Mouse (Mus musculus) c-Kit-positive CD71-positive TER-119-negative erythroid progenitor cells, embryonic 14.5 days (primary cell): ENCODE measurements at regions not wholly inside any gene's neighbourhood (a gene's known extent, or its start where the extent isn't known, plus 50 kb on each side); places are given as distances from the start of the nearest gene placed in this dataset.

Experiments used
- DNase-seq: peaks from one replicate; pipeline ENCODE4 v3.0.0-alpha.2; 2013; ENCODE audit warnings: low read depth

DNA sequence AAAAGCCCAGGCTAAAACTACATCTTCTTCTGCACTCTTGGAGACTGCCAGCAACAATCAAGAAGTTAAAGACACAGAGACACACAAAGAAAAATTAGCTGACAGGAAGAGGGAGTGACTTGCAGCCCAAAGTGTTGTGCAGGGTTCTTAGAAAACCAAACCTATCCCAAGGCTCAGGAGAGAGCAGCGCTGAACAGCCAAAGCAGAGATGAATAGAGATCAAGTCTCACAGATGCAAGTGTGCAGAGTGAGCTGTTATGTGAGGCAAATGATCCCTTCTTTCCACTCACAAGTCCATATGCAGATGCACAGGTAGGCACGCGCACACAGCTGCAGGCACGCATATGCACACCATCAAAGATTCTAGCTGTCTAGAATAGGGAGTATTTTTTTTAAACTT, 318.0 kb upstream of the Npvf start:
- no peak for DNase-seq

DNA sequence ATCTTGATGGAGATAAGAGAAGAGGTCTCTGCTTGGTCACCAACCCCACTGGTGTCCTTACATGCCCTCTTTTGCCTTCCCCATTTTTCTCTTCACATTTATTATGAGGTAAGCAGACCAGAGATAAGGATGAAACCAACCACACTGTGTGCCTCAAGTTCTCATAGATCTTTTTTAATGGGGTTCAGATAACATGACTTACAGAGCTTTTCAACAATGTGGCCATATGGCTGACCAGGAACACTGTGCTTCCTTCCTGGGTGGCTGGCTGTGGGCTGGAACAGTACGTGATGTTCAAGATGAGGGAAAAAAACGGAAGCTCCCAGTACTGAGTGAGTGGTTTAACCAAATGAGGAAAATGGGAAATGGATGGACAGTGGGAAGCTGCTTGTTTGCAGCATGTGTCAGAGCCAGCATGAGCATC, 319.0 kb upstream of the Npvf start:
- DNase-seq: no peak

GRCm38 (mm10) chr6:50973815-50974214, 319.6 kb upstream of the Npvf start:
- no peak for DNase-seq

DNA sequence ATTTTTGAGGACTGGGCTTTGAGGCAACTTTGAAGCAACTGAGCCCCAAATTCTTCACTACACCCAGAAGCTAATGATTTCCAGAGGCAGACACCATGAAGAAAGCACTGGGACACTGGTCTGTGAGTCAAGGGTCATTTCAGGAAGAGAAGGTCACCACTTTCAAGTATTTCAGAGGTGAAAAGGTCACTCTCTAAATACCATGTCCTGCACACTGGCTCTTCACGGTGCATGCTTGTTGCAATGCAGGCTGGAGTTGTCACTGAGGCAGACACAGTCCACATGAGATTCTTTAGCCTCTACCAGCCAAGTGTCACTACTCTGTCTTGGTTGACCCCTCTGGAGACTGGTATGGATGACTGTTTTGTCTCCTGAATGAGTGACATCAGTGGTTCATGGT, 320.7 kb upstream of the Npvf start:
- no peak for DNase-seq

GRCm38 (mm10) chr6:50976973-50977372, 322.7 kb upstream of the Npvf start:
- no peak for DNase-seq

DNA sequence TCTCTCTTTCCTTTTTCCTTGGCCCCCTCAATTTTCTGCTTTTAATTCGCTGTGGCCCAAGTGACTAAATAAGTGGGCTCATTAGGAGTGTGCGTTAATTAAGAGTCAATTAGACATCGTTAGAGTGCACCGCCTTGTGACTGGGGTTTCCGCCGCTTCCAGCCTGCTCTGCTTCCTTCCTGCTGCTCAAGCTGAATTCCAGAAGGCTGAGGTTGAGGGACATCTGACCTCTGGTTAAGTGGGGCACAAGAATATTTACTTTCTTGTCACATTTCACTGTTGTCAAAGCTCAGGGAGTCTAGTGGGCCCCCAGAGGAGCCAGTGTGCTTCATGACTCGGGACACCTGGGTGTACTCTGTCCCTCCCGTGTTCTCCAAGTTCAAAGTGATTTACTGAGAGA, 323.1 kb upstream of the Npvf start:
- no peak for DNase-seq

- DNase-seq: no peak
These were observed 323.8 kb upstream of the Npvf start for GRCm38 (mm10) chr6:50978016-50978415.

- no peak for DNase-seq
These were observed 324.3 kb upstream of the Npvf start for GRCm38 (mm10) chr6:50978571-50978970.

GRCm38 (mm10) chr6:50979764-50980163, 325.5 kb upstream of the Npvf start:
- DNase-seq: no peak

GRCm38 (mm10) chr6:50980311-50980710, 326.1 kb upstream of the Npvf start:
- DNase-seq: no peak

DNA sequence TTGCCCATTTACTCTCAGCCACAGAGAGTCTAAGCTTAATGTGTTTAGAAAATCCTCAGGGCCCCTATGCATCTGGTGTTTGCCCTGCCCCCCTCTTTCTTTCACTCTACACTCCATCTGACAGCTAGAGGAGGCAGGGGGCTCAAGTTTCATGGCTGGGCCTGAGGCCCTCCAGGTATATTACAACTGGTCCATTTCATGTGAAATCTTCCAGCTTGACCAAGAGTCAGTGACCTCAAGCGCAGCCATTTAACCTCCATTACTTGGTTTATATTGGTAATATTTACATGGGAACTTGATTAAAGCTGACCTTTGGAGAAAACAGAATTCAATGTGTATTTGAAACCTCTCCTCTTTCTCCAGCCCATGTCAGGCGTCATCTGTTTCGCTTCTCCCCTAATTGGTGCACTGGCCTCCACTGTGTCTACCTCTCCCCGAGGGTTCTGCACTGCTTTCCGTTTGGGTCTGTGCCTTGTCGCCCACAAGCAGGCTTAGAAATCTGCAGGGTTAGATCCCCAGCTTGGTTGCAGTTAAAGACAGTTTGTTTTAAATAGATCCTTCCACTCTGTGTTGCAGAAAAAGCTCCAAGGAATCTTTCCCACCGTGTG, 327.6 kb upstream of the Npvf start:
- no peak for DNase-seq

GRCm38 (mm10) chr6:50982856-50983255, 328.6 kb upstream of the Npvf start:
- DNase-seq: no peak

DNA sequence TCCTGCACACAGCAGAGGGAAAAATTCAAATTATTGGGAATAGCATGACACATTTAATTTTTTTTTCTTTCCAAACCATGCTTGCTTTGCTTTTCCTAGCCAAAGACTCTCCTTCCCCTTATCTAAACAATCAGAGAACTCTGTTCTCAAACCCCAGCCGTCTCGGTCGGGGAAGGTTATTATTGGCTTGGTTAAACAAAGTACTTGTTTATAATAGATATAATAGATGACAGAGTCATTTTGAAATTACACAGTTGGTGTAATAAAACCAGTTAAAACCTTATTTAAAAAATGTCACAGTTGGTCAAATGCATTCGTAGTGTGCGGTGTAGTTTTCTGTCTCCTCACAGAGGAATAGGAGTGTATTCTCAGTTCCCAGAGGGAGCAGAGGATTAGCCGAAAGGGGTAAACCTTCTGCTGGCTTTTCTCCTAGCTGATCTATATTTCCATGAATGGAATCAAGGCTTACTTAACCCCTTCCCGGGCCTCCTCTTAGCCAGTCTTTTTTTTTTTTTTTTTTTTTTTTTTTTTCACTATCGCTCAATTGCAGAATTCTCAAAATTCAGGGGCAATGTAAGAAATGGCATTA, 329.4 kb upstream of the Npvf start:
- DNase-seq: no peak

DNA sequence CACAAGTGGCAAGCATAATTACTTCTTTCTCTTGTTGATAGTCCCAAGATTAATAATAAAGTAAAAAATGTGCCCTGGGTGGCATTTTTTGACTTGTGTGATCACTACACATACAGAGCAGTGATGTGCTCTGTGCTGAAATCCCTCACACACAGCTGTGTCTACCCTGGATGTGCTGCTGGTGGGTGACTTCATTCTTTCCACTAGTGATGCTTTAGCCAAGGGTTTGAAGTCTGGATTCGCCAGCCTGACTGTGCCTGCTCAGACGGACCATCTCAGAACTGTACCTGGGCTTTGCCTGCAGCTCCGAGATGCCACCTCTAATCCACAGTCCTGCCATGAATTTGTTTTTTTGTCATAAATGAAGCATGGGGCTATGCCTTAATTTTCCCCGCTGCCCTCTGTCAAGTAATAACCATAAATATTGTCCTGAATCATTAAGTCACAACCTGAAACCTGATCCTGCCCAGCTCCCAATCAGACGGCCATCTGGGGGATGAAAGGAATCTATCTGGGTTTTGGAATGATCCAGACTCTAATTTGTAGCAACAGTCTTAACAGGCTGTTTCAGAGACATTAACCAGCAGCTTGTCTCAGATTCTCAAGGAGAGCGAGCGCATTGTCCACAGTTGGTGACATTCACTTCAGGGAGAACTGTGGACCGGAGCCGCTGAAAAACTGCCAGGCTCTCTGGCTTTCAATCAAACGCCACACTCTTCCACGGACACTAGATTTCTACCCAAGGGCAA, 330.1 kb upstream of the Npvf start:
- no peak for DNase-seq

GRCm38 (mm10) chr6:50986270-50986924, 332.2 kb upstream of the Npvf start:
- DNase-seq: no peak

DNA sequence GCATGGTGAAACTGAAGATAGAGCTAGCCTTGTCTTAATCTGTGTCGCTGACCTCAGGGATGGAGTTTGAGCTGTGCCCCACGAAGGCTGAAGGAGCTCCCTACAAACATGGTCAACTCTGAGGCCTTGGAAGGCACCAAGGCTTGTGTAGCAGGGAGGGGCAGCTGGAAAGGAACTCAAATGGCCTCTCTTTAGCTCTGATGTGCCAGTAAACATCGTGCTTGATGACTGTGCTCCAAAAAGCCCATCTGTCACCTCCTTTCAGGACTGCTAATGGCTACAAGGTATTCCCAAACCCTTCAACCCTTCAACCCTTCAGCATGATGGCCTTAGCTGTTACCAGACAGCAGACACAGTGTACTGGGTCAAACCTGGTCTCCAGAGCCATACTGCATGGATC, 334.3 kb upstream of the Npvf start:
- no peak for DNase-seq

GRCm38 (mm10) chr6:50991528-50992125, 337.4 kb upstream of the Npvf start:
- no peak for DNase-seq

DNA sequence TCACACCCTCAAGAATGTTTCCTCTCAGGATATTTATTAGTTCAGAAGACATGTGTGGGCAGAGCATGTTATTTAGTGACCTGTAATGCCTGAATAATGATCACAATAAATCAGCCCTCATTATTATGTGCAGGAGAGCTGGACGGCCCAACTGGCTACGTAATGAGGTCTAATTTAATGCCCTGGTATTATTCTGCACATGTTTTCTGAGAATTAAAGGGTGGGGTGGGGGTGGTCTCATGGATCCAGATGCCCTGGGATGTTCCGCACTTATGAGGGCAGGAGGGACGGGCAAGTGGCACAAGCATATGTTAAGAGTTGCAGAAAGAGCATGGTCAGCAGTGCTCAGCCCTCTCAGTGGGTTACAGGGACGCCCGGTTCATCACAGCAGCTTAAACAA, 339.7 kb upstream of the Npvf start:
- DNase-seq: no peak

DNA sequence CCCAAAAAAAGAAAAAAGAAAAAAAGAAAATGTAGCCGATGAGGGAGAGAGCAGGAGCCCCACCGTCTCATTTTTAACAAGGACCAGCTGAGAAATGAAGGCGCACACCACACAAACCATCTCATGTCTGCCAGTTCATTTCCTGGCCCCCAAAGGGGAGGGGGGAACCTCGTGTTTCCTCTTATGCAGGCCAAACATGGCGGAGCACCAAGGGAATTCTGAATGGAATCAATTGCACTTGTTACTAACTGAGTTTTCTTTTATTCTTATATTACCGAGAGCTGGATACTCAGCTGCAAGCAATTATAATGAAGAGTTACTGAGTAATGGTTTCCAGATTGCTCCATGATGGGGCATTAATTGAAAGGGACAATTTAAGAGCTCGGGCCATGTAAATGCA, 348.5 kb upstream of the Npvf start:
- no peak for DNase-seq

DNA sequence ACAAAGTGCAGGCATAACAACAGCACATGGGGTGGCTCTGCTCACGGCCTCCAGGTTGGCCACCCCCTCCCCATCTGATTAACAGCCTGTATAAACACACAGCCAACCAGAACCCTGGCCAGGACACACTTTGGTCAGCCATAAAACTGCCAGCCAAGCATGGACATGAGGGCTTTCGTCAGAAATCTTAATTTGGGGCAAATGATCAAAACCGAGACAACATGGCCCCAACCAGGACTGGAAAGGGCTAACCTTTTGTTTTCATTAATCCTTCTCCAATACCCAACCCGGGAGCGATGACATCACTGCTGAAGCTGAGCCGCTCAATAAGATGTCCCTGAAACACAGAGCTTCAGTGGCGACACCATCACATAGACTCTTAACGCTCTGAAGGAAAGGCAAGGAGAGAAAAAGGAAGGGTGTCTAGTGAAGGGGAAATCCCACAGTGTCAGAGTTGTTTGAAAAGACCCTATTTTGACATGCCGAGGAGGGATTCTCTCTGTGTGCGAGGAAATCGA, 351.9 kb upstream of the Npvf start:
- DNase-seq: no peak

DNA sequence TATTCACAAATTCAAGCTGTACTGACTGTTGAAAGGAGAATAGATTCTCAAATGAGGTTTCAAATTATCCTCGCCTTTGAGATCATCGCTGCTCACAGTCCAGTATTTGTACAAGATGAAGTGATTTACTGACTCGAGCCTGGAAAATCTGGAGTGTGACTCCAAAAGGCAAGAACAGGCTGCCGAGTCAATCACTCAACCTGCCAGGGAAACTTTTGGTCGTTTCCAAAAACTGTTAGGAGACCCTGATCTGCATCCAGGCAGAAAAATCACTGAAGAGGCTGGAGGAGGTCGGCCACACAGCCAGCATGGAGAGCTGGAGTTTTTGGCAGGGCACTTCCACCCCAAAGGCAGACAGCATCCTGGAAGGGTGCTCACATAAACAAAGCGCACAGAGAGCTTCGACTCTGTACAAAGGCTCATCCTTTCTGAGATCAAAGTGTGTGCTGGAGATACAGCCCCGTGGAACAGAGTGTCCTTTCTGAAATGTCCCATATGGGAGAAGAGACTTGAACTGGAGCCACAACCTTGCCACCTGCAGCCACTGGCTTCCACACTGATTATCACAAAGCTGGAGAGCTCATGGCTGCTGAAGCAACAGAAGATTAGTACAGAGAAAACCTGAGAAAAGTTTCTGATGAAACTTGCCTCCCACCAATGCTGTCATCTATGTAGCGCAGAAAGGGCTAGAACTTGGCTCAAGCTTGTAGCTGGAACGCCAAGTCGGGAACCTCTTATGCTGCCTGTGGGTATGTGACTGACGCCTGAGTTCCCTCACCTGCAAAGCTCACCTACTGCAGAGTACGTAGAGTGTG, 355.5 kb upstream of the Npvf start:
- no peak for DNase-seq

DNA sequence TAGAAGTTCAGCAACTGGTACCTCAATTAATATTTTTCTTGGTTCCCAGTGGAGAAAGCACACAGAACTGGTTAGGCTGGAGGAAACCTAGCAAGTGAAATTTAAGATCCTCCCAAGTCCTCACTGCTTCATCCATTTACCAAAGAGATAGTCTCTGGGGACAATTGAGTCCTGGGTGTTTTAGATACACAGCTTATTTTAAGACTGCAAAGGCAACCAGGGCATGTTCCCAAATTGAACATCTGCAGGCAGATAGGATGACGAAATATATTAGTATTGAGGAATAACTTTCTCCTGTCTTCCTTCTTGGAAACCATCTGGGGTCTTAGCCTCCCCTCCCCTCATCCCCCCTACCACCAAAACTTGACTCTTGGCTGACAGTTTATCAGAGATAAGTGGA, 356.3 kb upstream of the Npvf start:
- DNase-seq: no peak
